Mouse (Mus musculus): Measurements from ENCODE around the gene Olfr218. TPM values are rescaled to one million over a fixed set of nuclear protein-coding genes. Genes with fewer than 3 reads are reported as not detected.
"Not testable (repeated sequence)": the region's sequence is repeated elsewhere in the genome, so short reads cannot be mapped to it uniquely, and the experiment has no call there.

Olfr218 gene
- total RNA-seq (2015; ENCODE audit: low replicate concordance), result not detected in 2 replicates
- total RNA-seq (2017; ENCODE audit: low replicate concordance), result not detected in 2 replicates

DNA sequence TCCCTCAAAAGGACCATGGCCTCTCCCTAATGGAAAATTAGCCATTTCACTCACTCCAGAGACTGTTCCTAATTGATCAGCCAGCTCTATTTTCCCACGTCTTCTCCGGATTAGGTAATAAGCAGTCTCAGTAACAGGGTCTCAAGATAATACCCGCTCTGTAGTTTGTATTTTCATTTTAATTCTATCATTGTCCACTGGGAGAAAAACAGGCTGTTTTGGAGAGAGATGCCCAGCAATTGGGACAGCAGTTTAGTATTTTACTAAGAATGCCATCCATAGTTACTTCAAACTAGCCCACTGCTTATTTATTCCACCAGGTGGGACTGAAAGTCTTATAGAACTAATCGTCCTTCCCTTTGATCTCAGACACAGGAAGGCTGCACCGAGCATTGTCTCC is at the start of gene Olfr218:
Gene Olfr218 (plus strand): TSS at position 301 of the 400 bp plus-strand sequence.
- ATAC-seq (replicated peaks; ENCODE audit: low FRiP score, poor library complexity, severe bottlenecking), result no peak

DNA sequence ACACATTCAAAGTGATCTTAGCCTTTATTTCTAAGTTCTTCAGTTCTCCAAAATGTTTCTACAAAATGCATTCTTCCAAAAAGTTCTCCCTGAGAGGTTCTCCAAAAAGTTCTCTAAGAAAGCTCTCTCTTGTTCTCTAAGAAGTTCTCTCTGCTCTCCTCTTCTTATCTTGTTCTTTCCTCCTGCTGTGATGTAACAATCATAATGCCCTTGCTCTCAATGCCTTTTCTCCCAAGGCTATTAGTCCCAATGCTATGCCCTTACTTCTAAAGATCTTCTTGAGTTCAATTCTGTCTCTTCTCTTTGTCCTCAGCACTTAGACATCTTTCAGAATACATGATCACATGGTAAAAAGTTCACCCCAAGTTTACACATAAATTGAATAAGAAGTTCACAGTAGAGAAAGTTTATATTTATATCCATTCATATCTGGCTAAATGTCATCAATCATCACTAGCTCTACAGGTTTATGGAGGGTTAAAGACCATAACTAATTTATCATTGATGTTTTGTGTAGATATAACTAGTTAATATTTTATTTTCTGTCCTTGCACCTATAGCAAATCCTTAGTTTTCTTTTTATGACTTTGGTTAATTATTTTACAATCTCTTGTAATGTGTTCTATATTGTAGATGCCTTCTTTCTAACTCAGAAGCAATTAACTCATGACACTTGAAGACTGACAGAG is 23.3 kb upstream of the Olfr218 start:
- ATAC-seq (replicated peaks; ENCODE audit: low FRiP score, poor library complexity, severe bottlenecking), result no peak

DNA sequence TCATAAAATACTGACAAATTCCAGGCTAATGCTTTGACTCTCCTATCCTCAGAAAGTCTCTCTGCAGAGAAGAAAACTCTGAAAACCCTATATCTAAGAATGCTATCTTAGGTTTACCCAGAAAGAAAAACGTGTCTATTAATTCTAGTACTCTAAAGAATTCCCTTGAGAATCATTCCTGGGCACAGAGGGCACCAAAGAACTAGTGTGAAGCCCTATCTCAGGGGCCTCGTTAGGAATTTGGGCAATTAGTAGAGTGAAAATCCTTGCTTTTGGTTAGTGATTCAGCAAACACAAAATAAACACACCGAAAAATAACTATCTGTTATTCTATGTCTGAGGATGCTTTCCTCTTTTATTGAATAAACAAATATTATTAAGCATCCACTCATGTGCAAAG is 7.1 kb upstream of the Olfr218 start, which contains the start of gene Olfr1406:
Gene Olfr1406 (minus strand): TSS at position 101 of the 400 bp plus-strand sequence.
- no peak for ATAC-seq (replicated peaks; ENCODE audit: low FRiP score, poor library complexity, severe bottlenecking)

DNA sequence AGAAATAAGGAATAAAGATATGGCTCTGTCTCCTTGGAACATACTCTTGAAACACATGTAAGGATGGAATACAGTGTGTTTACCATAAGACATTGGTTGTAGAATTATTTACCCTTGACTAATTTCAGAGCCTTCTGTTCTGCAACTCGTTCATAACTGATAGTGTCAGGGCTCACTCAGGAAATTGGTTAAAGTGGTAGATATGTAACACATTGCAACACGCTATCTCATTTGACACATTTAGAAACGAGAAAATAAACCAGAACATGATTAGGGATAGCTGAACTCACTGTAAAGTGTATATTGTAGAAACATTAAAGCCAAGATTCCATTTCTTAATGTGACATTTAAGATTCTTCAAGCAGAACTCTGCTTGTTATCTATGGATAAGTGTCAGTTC is 5.5 kb upstream of the Olfr218 start:
- ATAC-seq (replicated peaks; ENCODE audit: low FRiP score, poor library complexity, severe bottlenecking), result no peak

DNA sequence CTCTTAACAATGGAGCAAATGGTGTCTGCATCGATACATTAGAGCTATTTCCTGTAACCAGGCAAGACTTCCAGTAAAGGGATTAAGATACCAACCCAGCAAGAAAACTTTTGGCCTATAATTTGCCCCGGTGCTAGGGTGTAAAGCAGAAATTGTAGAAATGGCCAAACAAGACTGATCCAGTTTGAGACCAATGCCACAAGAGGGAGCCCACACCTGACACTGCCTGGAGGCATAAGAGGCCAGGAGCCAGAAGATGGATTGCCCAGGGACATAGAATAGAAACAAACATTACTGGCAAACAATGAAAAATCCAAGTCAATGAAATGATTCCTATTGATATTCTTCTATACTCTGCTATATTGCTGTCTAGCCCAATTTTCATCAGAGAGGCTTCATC is 1.2 kb upstream of the Olfr218 start:
- no peak for ATAC-seq (replicated peaks; ENCODE audit: low FRiP score, poor library complexity, severe bottlenecking)

DNA sequence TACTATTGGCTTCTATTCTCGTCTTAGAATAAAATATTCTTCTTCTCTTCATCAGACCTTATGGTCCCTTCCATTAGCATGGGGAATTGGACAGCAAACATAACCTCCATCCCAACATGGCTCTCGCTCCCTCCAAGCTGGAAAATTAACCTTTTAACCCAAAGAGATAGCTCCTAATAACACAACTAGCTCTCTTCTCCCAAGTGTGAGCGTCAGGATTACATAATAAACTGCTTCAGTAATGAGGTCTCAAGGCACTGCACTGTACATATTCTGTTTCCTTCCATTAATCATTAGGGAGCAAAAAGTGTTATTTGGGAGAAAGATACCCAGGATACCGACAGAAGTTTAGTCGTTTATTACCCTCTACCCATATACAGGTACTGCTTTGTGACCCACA is 14.5 kb downstream of the Olfr218 start, which contains the start of gene Olfr1404:
Gene Olfr1404 (plus strand): TSS at position 301 of the 400 bp plus-strand sequence.
- no peak for ATAC-seq (replicated peaks; ENCODE audit: low FRiP score, poor library complexity, severe bottlenecking)

DNA sequence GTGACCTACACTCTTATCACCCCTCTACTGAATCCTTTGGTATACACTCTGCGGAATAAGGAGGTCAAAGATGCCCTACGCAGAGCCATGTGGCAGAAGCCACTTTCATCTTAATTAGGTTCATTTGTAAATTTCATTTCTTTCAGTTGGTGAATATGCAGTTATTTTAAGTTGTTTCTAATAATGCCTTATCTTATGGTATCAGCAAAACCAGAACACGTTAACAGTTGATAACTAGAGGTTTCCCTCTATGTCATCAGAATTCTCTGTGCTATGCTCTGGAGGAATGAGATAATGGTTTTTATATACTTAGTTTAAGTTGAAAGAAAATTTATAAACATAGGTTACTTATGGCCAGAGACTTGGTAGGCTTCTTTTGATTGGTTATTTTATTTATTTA is 18.9 kb downstream of the Olfr218 start:
- ATAC-seq (replicated peaks; ENCODE audit: low FRiP score, poor library complexity, severe bottlenecking), result no peak

- no peak for ATAC-seq (replicated peaks; ENCODE audit: low FRiP score, poor library complexity, severe bottlenecking)
Measured at GRCm38 (mm10) chr1:173227081-173227480, 29.5 kb downstream of the Olfr218 start, which contains the start of gene Fcer1a. Fcer1a (minus strand) TSS chr1:173227214.

- not testable (repeated sequence) for ATAC-seq (replicated peaks; ENCODE audit: low FRiP score, poor library complexity, severe bottlenecking)
Measured at GRCm38 (mm10) chr1:173237004-173237403, 39.4 kb downstream of the Olfr218 start.

DNA sequence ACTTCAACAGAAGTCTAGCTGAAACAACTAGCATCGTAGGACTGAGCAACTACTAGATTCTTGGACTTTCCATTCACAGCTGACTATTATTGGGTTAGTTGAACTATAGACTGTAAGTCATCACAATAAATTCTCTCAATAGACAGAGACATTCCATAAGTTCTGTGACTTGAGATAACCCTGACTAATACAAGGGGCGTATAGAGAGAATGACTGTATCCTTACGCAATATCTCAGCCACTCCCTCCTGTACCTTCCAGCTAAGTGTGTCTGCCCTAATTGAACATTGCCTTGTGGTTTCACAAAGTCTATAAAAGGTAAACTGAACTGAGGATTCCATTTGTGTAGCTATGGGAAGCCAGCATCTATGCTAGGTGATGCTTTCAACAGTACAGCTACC is 52.3 kb downstream of the Olfr218 start:
- ATAC-seq (replicated peaks; ENCODE audit: low FRiP score, poor library complexity, severe bottlenecking), result no peak

Other genes starting within 250 kb of the Olfr218 start
- not detected in 2 replicates for gene Olfr16, start 247.4 kb upstream of the Olfr218 start, total RNA-seq (2015; ENCODE audit: low replicate concordance)
- gene Olfr16, start 247.4 kb upstream of the Olfr218 start, total RNA-seq (2017; ENCODE audit: low replicate concordance), result not detected in 2 replicates
- not detected in 2 replicates for gene Olfr1408, start 60.4 kb upstream of the Olfr218 start, total RNA-seq (2015; ENCODE audit: low replicate concordance)
- not detected in 2 replicates for gene Olfr1408, start 60.4 kb upstream of the Olfr218 start, total RNA-seq (2017; ENCODE audit: low replicate concordance)
- not detected in 2 replicates for gene Olfr1406, start 7.2 kb upstream of the Olfr218 start, total RNA-seq (2015; ENCODE audit: low replicate concordance)
- gene Olfr1406, start 7.2 kb upstream of the Olfr218 start, total RNA-seq (2017; ENCODE audit: low replicate concordance), result not detected in 2 replicates
- gene Olfr1404, start 14.6 kb downstream of the Olfr218 start, total RNA-seq (2015; ENCODE audit: low replicate concordance), result not detected in 2 replicates
- gene Olfr1404, start 14.6 kb downstream of the Olfr218 start, total RNA-seq (2017; ENCODE audit: low replicate concordance), result not detected in 2 replicates
- gene Fcer1a, start 29.4 kb downstream of the Olfr218 start, total RNA-seq (2015; ENCODE audit: low replicate concordance), result 13.0 TPM in 2 replicates
- gene Fcer1a, start 29.4 kb downstream of the Olfr218 start, total RNA-seq (2017; ENCODE audit: low replicate concordance), result 5.7 and 9.0 TPM in 2 replicates
- not detected in 2 replicates for gene Olfr418, start 68.2 kb downstream of the Olfr218 start, total RNA-seq (2015; ENCODE audit: low replicate concordance)
- not detected in 2 replicates for gene Olfr418, start 68.2 kb downstream of the Olfr218 start, total RNA-seq (2017; ENCODE audit: low replicate concordance)
- gene Mptx2, start 80.0 kb downstream of the Olfr218 start, total RNA-seq (2015; ENCODE audit: low replicate concordance), result not detected in 2 replicates
- gene Mptx2, start 80.0 kb downstream of the Olfr218 start, total RNA-seq (2017; ENCODE audit: low replicate concordance), result not detected in 2 replicates
- 223 and 265 TPM in 2 replicates for gene Ackr1, start 135.9 kb downstream of the Olfr218 start, total RNA-seq (2015; ENCODE audit: low replicate concordance)
- 67.0 and 67.1 TPM in 2 replicates for gene Ackr1, start 135.9 kb downstream of the Olfr218 start, total RNA-seq (2017; ENCODE audit: low replicate concordance)
- gene Aim2, start 153.1 kb downstream of the Olfr218 start, total RNA-seq (2015; ENCODE audit: low replicate concordance), result 101 and 132 TPM in 2 replicates
- 121 and 141 TPM in 2 replicates for gene Aim2, start 153.1 kb downstream of the Olfr218 start, total RNA-seq (2017; ENCODE audit: low replicate concordance)
- not detected in 2 replicates for gene Cadm3, start 169.9 kb downstream of the Olfr218 start, total RNA-seq (2015; ENCODE audit: low replicate concordance)
- gene Cadm3, start 169.9 kb downstream of the Olfr218 start, total RNA-seq (2017; ENCODE audit: low replicate concordance), result 7.8 TPM in 2 replicates

Measured in erythroid progenitor cell, adult 5-6 weeks (primary cell).